Mouse (Mus musculus): ENCODE measurements at regions not wholly inside any gene's neighbourhood (a gene's known extent, or its start where the extent isn't known, plus 50 kb on each side); places are given as distances from the start of the nearest gene placed in this dataset.

DNA sequence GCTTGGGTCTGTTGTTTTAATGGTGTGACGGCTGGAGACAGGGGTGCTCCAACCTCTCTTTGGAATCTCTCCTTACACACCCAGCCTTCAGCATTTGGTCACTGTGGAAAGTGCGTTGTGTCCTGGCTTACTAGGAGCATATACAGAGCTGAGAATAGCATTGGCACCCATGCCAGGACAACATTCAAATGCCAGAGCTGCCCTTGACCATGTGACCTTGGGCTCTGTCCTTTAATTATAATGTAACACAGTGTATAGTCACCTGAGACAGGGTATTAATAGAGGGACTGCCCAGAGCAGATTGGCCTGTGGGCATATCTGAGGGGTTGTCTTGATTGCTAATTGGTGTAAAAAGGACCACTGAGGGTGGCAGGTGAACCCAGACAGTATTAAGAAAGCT is 60.7 kb upstream of the Gm11733 start:
- Histone ChIP-seq H3K36me3 (replicated peaks; ENCODE audit: control insufficient read depth, insufficient read depth, low read depth) (no peaks in the 10 kb centered on the region), H3K4me3 (ENCODE audit: insufficient read depth in 1 of 2, low read depth in 2 of 2, low read length in 2 of 2) (no peak overlapping the region), H3K9me3 (ENCODE audit: control insufficient read depth, low read length) (no peaks in the 10 kb centered on the region), H3K27me3 (ENCODE audit: control insufficient read depth, insufficient read depth, low read length) (no peaks in the 10 kb centered on the region), H3K4me2 (ENCODE audit: low read depth) (no peak overlapping the region), H3K9ac (replicated peaks) (no peak overlapping the region), H3K4me1 (replicated peaks; ENCODE audit: control insufficient read depth in 2 of 2, insufficient read depth in 2 of 2, low read length in 1 of 2) (no peaks in the 10 kb centered on the region), H3K27ac (no peak overlapping the region)
- DNase-seq (ENCODE audit: low read depth in 3 of 3, low spot score in 3 of 3) (no peak), ATAC-seq (ENCODE audit: insufficient read depth) (no peak)
- TF ChIP-seq EP300 (IDR thresholded peaks at IDR 0.05; ENCODE audit: low read depth) = no peak
- TF ChIP-seq CTCF (IDR thresholded peaks at IDR 0.05; ENCODE audit: low read depth) = no peak
- 69% methylated on average over 2 of the region's 2 CpGs for WGBS (ENCODE audit: insufficient replicate concordance)

DNA sequence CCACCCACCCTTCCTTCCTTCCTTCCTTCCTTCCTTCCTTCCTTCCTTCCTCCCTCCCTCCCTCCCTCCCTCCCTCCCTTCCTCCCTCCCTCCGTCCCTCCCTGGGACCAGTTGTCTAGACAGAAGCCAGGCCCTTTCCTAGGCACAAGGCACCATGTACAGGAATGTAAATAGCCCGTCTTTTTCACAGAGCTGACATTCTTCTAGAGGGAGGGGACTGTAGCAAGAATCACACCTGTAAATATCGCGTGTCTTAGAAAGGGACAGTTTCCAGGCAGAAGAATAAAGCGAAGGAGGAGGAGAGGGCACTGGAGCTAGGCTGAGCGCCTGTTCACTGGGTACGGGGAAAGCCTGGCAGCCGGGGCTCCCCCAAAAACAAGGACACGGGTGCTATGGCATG is 58.7 kb upstream of the Gm11733 start:
- DNase-seq (ENCODE audit: low read depth in 3 of 3, low spot score in 3 of 3) (no peak), ATAC-seq (ENCODE audit: insufficient read depth) (no peak)
- H3K27me3 ChIP-seq (ENCODE audit: control insufficient read depth, insufficient read depth, low read length) = no peaks in the 10 kb centered on the region
- no peaks in the 10 kb centered on the region for H3K9me3 ChIP-seq (ENCODE audit: control insufficient read depth, low read length)
- no peak overlapping the region for H3K27ac ChIP-seq
- no peaks in the 10 kb centered on the region for H3K36me3 ChIP-seq (replicated peaks; ENCODE audit: control insufficient read depth, insufficient read depth, low read depth)
- no peak overlapping the region for H3K9ac ChIP-seq (replicated peaks)
- H3K4me3 ChIP-seq (ENCODE audit: insufficient read depth in 1 of 2, low read depth in 2 of 2, low read length in 2 of 2) = no peak overlapping the region
- H3K4me1 ChIP-seq (replicated peaks; ENCODE audit: control insufficient read depth in 2 of 2, insufficient read depth in 2 of 2, low read length in 1 of 2) = no peaks in the 10 kb centered on the region
- no peak overlapping the region for H3K4me2 ChIP-seq (ENCODE audit: low read depth)
- TF ChIP-seq CTCF (IDR thresholded peaks at IDR 0.05; ENCODE audit: low read depth) (no peak), EP300 (IDR thresholded peaks at IDR 0.05; ENCODE audit: low read depth) (no peak)
- WGBS (ENCODE audit: insufficient replicate concordance) = 41% methylated on average over 9 of the region's 9 CpGs

DNA sequence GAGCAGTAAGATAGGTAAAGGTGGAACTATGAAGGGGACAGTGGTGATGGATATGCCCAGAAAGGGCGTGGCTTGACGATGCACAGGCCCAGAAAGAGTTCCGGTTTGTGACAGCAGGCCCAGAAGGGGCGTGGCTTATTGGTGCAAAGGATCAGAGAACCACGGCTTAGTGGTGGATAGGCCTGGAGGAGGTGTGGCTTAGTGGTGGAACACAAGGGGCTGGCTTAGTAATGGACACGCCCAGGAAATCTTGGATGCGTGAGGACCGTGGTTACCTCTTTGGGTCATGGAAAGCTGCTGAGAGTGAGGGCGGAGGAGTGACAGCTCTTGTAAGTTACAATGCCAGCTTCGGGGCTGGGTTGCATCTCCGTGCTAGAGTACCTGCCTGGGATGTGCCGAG is 58.2 kb upstream of the Gm11733 start:
- Histone ChIP-seq H3K36me3 (replicated peaks; ENCODE audit: control insufficient read depth, insufficient read depth, low read depth) (no peaks in the 10 kb centered on the region), H3K9ac (replicated peaks) (no peak overlapping the region), H3K4me1 (replicated peaks; ENCODE audit: control insufficient read depth in 2 of 2, insufficient read depth in 2 of 2, low read length in 1 of 2) (no peaks in the 10 kb centered on the region), H3K4me3 (ENCODE audit: insufficient read depth in 1 of 2, low read depth in 2 of 2, low read length in 2 of 2) (no peak overlapping the region), H3K4me2 (ENCODE audit: low read depth) (no peak overlapping the region), H3K27ac (no peak overlapping the region), H3K27me3 (ENCODE audit: control insufficient read depth, insufficient read depth, low read length) (no peaks in the 10 kb centered on the region), H3K9me3 (ENCODE audit: control insufficient read depth, low read length) (no peaks in the 10 kb centered on the region)
- DNase-seq (ENCODE audit: low read depth in 3 of 3, low spot score in 3 of 3) = no peak
- TF ChIP-seq CTCF (IDR thresholded peaks at IDR 0.05; ENCODE audit: low read depth) (no peak), EP300 (IDR thresholded peaks at IDR 0.05; ENCODE audit: low read depth) (no peak)
- 25% methylated on average over 12 of the region's 12 CpGs for WGBS (ENCODE audit: insufficient replicate concordance)
- ATAC-seq (ENCODE audit: insufficient read depth) = no peak

DNA sequence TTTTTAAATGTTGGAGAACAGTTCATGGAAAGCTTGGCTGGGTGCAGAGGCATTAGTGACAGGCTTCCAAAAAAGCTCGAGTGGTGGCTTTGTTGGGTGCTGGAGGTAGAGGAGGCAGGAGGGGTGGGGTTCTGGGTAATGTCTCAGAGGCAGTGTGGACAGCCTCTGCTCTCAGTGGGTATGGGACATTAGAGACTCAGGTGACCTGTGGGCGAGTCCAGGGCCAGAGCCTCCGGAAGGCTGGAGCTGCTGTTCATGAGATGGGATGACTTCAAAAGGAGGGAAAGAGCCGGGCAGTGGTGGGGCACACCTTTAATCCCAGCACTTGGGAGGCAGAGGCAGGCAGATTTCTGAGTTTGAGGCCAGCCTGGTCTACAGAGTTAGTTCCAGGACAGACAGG is 57.5 kb upstream of the Gm11733 start:
- no peak for ATAC-seq (ENCODE audit: insufficient read depth)
- Histone ChIP-seq H3K4me2 (ENCODE audit: low read depth) (no peak overlapping the region), H3K9ac (replicated peaks) (no peak overlapping the region), H3K27ac (no peak overlapping the region), H3K4me3 (ENCODE audit: insufficient read depth in 1 of 2, low read depth in 2 of 2, low read length in 2 of 2) (no peak overlapping the region), H3K9me3 (ENCODE audit: control insufficient read depth, low read length) (no peaks in the 10 kb centered on the region), H3K36me3 (replicated peaks; ENCODE audit: control insufficient read depth, insufficient read depth, low read depth) (no peaks in the 10 kb centered on the region), H3K4me1 (replicated peaks; ENCODE audit: control insufficient read depth in 2 of 2, insufficient read depth in 2 of 2, low read length in 1 of 2) (no peaks in the 10 kb centered on the region), H3K27me3 (ENCODE audit: control insufficient read depth, insufficient read depth, low read length) (no peaks in the 10 kb centered on the region)
- DNase-seq (ENCODE audit: low read depth in 3 of 3, low spot score in 3 of 3) = no peak
- TF ChIP-seq CTCF (IDR thresholded peaks at IDR 0.05; ENCODE audit: low read depth) (no peak), EP300 (IDR thresholded peaks at IDR 0.05; ENCODE audit: low read depth) (no peak)
- 54% methylated on average over 4 of the region's 4 CpGs for WGBS (ENCODE audit: insufficient replicate concordance)

DNA sequence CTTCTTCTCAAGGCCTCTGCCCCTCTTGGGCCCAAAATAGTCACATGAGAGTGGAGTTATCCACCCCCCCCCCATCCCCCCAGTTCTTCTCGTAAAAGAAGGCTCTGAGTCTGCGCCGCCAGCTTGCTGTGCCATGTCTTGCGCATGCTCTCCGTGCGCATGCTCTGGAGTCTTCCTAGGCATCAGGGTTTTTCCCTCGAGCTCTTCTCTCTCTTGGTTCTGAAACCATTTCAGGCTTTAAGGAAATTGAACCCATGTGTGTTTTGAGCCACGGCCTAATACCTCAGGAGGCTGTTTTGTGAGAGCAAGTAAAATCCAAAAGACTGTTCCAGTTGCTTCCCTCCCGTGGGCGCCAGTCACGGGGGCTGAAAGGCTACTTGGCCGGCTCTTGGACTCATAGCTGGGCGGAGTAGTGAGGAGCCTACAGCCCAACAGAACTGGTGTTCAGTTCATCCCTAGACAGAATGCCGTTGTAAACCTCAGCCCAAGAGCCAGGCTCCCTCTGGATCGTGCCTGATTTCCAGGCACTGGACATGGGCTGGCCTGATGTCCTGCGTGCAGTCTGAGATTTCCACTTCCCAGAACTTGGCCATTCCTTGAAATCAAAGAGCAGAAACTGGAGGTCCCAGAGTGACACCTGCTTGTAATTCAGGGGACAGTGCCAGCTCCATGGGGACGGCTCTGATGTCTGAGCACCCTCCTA is 56.2 kb upstream of the Gm11733 start:
- 66% methylated on average over 17 of the region's 17 CpGs for WGBS (ENCODE audit: insufficient replicate concordance)
- H3K4me1 ChIP-seq (replicated peaks; ENCODE audit: control insufficient read depth in 2 of 2, insufficient read depth in 2 of 2, low read length in 1 of 2) = no peaks in the 10 kb centered on the region
- no peak for ATAC-seq (ENCODE audit: insufficient read depth)
- H3K9me3 ChIP-seq (ENCODE audit: control insufficient read depth, low read length) = no peaks in the 10 kb centered on the region
- no peak overlapping the region for H3K9ac ChIP-seq (replicated peaks)
- DNase-seq (ENCODE audit: low read depth in 3 of 3, low spot score in 3 of 3) = no peak
- H3K4me3 ChIP-seq (ENCODE audit: insufficient read depth in 1 of 2, low read depth in 2 of 2, low read length in 2 of 2) = no peak overlapping the region
- no peaks in the 10 kb centered on the region for H3K36me3 ChIP-seq (replicated peaks; ENCODE audit: control insufficient read depth, insufficient read depth, low read depth)
- H3K27ac ChIP-seq = no peak overlapping the region
- H3K27me3 ChIP-seq (ENCODE audit: control insufficient read depth, insufficient read depth, low read length) = no peaks in the 10 kb centered on the region
- TF ChIP-seq CTCF (IDR thresholded peaks at IDR 0.05; ENCODE audit: low read depth) = no peak
- TF ChIP-seq EP300 (IDR thresholded peaks at IDR 0.05; ENCODE audit: low read depth) = no peak
- H3K4me2 ChIP-seq (ENCODE audit: low read depth) = no peak overlapping the region
